Mouse (Mus musculus) embryonic facial prominence, embryonic 14.5 days (tissue): ENCODE results near the gene Pcif1. TPM values are rescaled to one million over a fixed set of nuclear protein-coding genes. Genes with fewer than 3 reads are reported as not detected.

ENCODE experiments used
- ATAC-seq: fragments of 200-750 bp; cut with Nextera tagmentation; 2 replicates; pipeline ENCODE4 v1.8.0; 2017; ENCODE audit warnings: low read depth, moderate number of reproducible peaks, moderate TSS enrichment
- DNase-seq: peaks from one replicate; pipeline ENCODE4 v3.0.0-alpha.2; 2015; ENCODE audit warnings: low spot score
- H3K27ac ChIP-seq: fragments of 300-500 bp; sonication (generic); replicated peaks from 2 replicates; pipeline ENCODE4 v1.5.1; 2014; ENCODE audit warnings: low read depth, mild to moderate bottlenecking, low read length, moderate library complexity
- H3K27me3 ChIP-seq: fragments of 300-500 bp; sonication (generic); replicated peaks from 2 replicates; pipeline ENCODE4 v1.6.1; 2014; ENCODE audit warnings: low read length; ENCODE audit not compliant: control insufficient read depth, insufficient read depth
- H3K36me3 ChIP-seq: fragments of 300-500 bp; sonication (generic); 2 replicates; pipeline ENCODE4 v1.6.1; 2014; ENCODE audit warnings: low read length, mixed read lengths; ENCODE audit not compliant: control insufficient read depth, insufficient read depth
- H3K4me1 ChIP-seq: fragments of 300-500 bp; sonication (generic); 2 replicates; pipeline ENCODE4 v1.6.1; 2014; ENCODE audit warnings: antibody characterized with exemption, low read length; ENCODE audit not compliant: control insufficient read depth, insufficient read depth
- H3K4me2 ChIP-seq: fragments of 300-500 bp; sonication (generic); 2 replicates; pipeline ENCODE4 v1.6.1; 2014; ENCODE audit warnings: low read depth, mild to moderate bottlenecking, low read length, moderate library complexity, mixed read lengths
- H3K4me3 ChIP-seq: fragments of 300-500 bp; sonication (generic); 2 replicates; pipeline ENCODE4 v1.5.1; 2014; ENCODE audit warnings: low read depth, mild to moderate bottlenecking, low read length
- H3K9ac ChIP-seq: fragments of 300-500 bp; sonication (generic); 2 replicates; pipeline ENCODE4 v1.6.1; 2014; ENCODE audit warnings: low read depth, mild to moderate bottlenecking, low read length, moderate library complexity, mixed read lengths
- H3K9me3 ChIP-seq: fragments of 300-500 bp; sonication (generic); 2 replicates; pipeline ENCODE4 v1.6.1; 2016; ENCODE audit warnings: low read length; ENCODE audit not compliant: control insufficient read depth
- WGBS: fragments of 180-500 bp; shearing (Covaris S2); extraction: QIAGEN DNeasy Blood & Tissue Kit; methylation state at CpG from one replicate; pipeline ENCODE4 v1.1.7; 2014; 5-methylcytosine and 5-hydroxymethylcytosine counted together
- polyA plus RNA-seq: library from polyadenylated mRNA; unstranded; fragments of >200 nt; fragmentation: Nextera tagmentation; extraction: Ambion mirVana; gene quantifications from 2 replicates; pipeline ENCODE4 v1.2.1, GENCODE M21; 2014

The Pcif1 gene
- polyA plus RNA-seq: 56.9 and 62.8 TPM in 2 replicates

GRCm38 (mm10) chr2:164879228-164879567 lies at the start of gene Pcif1:
Pcif1 (plus strand) TSS chr2:164879304.
- WGBS: 0% methylated on average over 20 of the region's 40 CpGs
- Histone ChIP-seq H3K27ac (peak within 1 kb of the TSS; percentile 100), H3K4me3 (peak within 1 kb of the TSS; percentile 87), H3K4me1 (peaks cover 16% of the 10 kb centered on the region), H3K9ac (peak within 1 kb of the TSS; percentile 100), H3K27me3 (no peaks in the 10 kb centered on the region), H3K36me3 (peaks cover 20% of the 10 kb centered on the region), H3K4me2 (peak within 1 kb of the TSS; percentile 94), H3K9me3 (no peaks in the 10 kb centered on the region)
- ATAC-seq (peak; percentile 88), DNase-seq (peak; percentile 90)

- 0 out of 2 replicates have a peak, but pooled peaks cover 4% of the 10 kb centered on the region for H3K4me1 ChIP-seq
- H3K36me3 ChIP-seq: peaks cover 18% of the 10 kb centered on the region
Measured at GRCm38 (mm10) chr2:164831029-164831428, 48.1 kb upstream of the Pcif1 start.

GRCm38 (mm10) chr2:164832032-164832747 lies 46.9 kb upstream of the Pcif1 start:
- DNase-seq: peak; percentile 8
- H3K4me2 ChIP-seq: peak overlapping the region; percentile 86
- no peaks in the 10 kb centered on the region for H3K9me3 ChIP-seq
- H3K27ac ChIP-seq: peak overlapping the region; percentile 87; the same call in 1 of the 2 replicates
- no peak for ATAC-seq
- WGBS: 59% methylated on average over 16 of the region's 16 CpGs
- H3K4me1 ChIP-seq: 0 out of 2 replicates have a peak, but pooled peaks cover 4% of the 10 kb centered on the region
- peak overlapping the region; percentile 75 for H3K4me3 ChIP-seq
- H3K27me3 ChIP-seq: no peaks in the 10 kb centered on the region
- peak overlapping the region; percentile 75 for H3K9ac ChIP-seq
- peaks cover 6% of the 10 kb centered on the region for H3K36me3 ChIP-seq

More at GRCm38 (mm10) chr2:164831029-164831428, 48.1 kb upstream of the Pcif1 start:
- Histone ChIP-seq H3K9ac (no peak overlapping the region), H3K4me2 (no peak overlapping the region), H3K27me3 (no peaks in the 10 kb centered on the region), H3K9me3 (no peaks in the 10 kb centered on the region), H3K27ac (no peak overlapping the region), H3K4me3 (no peak overlapping the region)
- 83% methylated on average over 10 of the region's 10 CpGs for WGBS
- no peak for ATAC-seq
- no peak for DNase-seq

- DNase-seq (peak; percentile 87), ATAC-seq (peak; percentile 73)
- Histone ChIP-seq H3K4me2 (peak within 1 kb of the TSS; percentile 86), H3K36me3 (no peaks in the 10 kb centered on the region), H3K4me3 (peak within 1 kb of the TSS; percentile 75), H3K9me3 (no peaks in the 10 kb centered on the region), H3K27ac (peak within 1 kb of the TSS; percentile 87), H3K27me3 (no peaks in the 10 kb centered on the region), H3K4me1 (0 out of 2 replicates have a peak, but pooled peaks cover 4% of the 10 kb centered on the region), H3K9ac (peak within 1 kb of the TSS; percentile 75)
- 1% methylated on average over 34 of the region's 35 CpGs for WGBS
Measured at GRCm38 (mm10) chr2:164832748-164833301, 46.3 kb upstream of the Pcif1 start, which contains the start of gene Ctsa. Ctsa (plus strand) TSS chr2:164832873.

GRCm38 (mm10) chr2:164833314-164833959 lies 45.7 kb upstream of the Pcif1 start, which contains the start of gene Neurl2:
Neurl2 (minus strand) TSS chr2:164833456.
- H3K4me1 ChIP-seq: 0 out of 2 replicates have a peak, but pooled peaks cover 4% of the 10 kb centered on the region
- H3K4me3 ChIP-seq: peak within 1 kb of the TSS; percentile 75
- H3K4me2 ChIP-seq: peak within 1 kb of the TSS; percentile 86
- H3K27me3 ChIP-seq: no peaks in the 10 kb centered on the region
- peak within 1 kb of the TSS; percentile 87 for H3K27ac ChIP-seq
- WGBS: under 1% methylated on average over 24 of the region's 31 CpGs
- H3K36me3 ChIP-seq: peaks cover 4% of the 10 kb centered on the region; the same call in 1 of the 2 replicates
- H3K9me3 ChIP-seq: no peaks in the 10 kb centered on the region
- H3K9ac ChIP-seq: peak within 1 kb of the TSS; percentile 75
- peak; percentile 73 for ATAC-seq
- DNase-seq: peak; percentile 97

- ATAC-seq (no peak), DNase-seq (peak; percentile 12)
- Histone ChIP-seq H3K36me3 (peaks cover 15% of the 10 kb centered on the region), H3K4me1 (0 out of 2 replicates have a peak, but pooled peaks cover 4% of the 10 kb centered on the region), H3K27ac (no peak overlapping the region), H3K9me3 (no peaks in the 10 kb centered on the region), H3K9ac (peak overlapping the region; percentile 75), H3K4me3 (peak overlapping the region; percentile 75), H3K27me3 (no peaks in the 10 kb centered on the region), H3K4me2 (peak overlapping the region; percentile 86)
- WGBS: 42% methylated on average over 8 of the region's 8 CpGs
Measured at GRCm38 (mm10) chr2:164834531-164834930, 44.6 kb upstream of the Pcif1 start.

GRCm38 (mm10) chr2:164835164-164835563 lies 43.9 kb upstream of the Pcif1 start:
- H3K36me3 ChIP-seq: peaks cover 21% of the 10 kb centered on the region
- no peak overlapping the region for H3K27ac ChIP-seq
- no peak overlapping the region for H3K9ac ChIP-seq
- no peak overlapping the region for H3K4me2 ChIP-seq
- 0 out of 2 replicates have a peak, but pooled peaks cover 4% of the 10 kb centered on the region for H3K4me1 ChIP-seq
- 94% methylated on average over 4 of the region's 4 CpGs for WGBS
- H3K4me3 ChIP-seq: no peak overlapping the region
- no peaks in the 10 kb centered on the region for H3K27me3 ChIP-seq
- DNase-seq: no peak
- no peaks in the 10 kb centered on the region for H3K9me3 ChIP-seq
- no peak for ATAC-seq

- Histone ChIP-seq H3K36me3 (peaks cover 6% of the 10 kb centered on the region), H3K9ac (no peak overlapping the region), H3K4me1 (no peaks in the 10 kb centered on the region), H3K9me3 (no peaks in the 10 kb centered on the region), H3K4me3 (no peak overlapping the region), H3K27me3 (no peaks in the 10 kb centered on the region), H3K27ac (no peak overlapping the region), H3K4me2 (no peak overlapping the region)
- no peak for DNase-seq
- 55% methylated on average over 3 of the region's 3 CpGs for WGBS
- ATAC-seq: no peak
Measured at GRCm38 (mm10) chr2:164845782-164846181, 33.3 kb upstream of the Pcif1 start.
